Mouse (Mus musculus) CD8-positive naive resting alpha-beta T cell, adult 2 months (primary cell): Measurements from ENCODE around the gene P3h4.

Experiments used
- DNase-seq, 2 experiments: peaks; one replicate each; pipeline ENCODE4 v3.0.0; 2022; ENCODE audit warnings: low read depth in 2 of 2, low spot score in 2 of 2

P3h4 gene

GRCm38 (mm10) chr11:100392958-100393357, 21.7 kb downstream of the P3h4 start:
- DNase-seq: no peak

GRCm38 (mm10) chr11:100391884-100392345, 22.7 kb downstream of the P3h4 start:
- DNase-seq: no peak

- DNase-seq: no peak
Measured at GRCm38 (mm10) chr11:100391081-100391883, 23.4 kb downstream of the P3h4 start.

GRCm38 (mm10) chr11:100389931-100390445, 24.6 kb downstream of the P3h4 start:
- DNase-seq: no peak

GRCm38 (mm10) chr11:100388588-100388987, 26.0 kb downstream of the P3h4 start:
- DNase-seq: no peak

- DNase-seq: no peak
Measured at GRCm38 (mm10) chr11:100387589-100388375, 26.9 kb downstream of the P3h4 start.

GRCm38 (mm10) chr11:100387111-100387510, 27.5 kb downstream of the P3h4 start:
- DNase-seq: no peak

GRCm38 (mm10) chr11:100386586-100386985, 28.1 kb downstream of the P3h4 start:
- DNase-seq: no peak

GRCm38 (mm10) chr11:100385016-100385415, 29.6 kb downstream of the P3h4 start:
- no peak for DNase-seq

GRCm38 (mm10) chr11:100382682-100383081, 32.0 kb downstream of the P3h4 start:
- DNase-seq: no peak

GRCm38 (mm10) chr11:100379311-100379710, 35.3 kb downstream of the P3h4 start:
- no peak for DNase-seq

GRCm38 (mm10) chr11:100378446-100378845, 36.2 kb downstream of the P3h4 start:
- DNase-seq: no peak

- DNase-seq: no peak
Measured at GRCm38 (mm10) chr11:100377989-100378388, 36.6 kb downstream of the P3h4 start.

- no peak for DNase-seq
Measured at GRCm38 (mm10) chr11:100376746-100377389, 37.8 kb downstream of the P3h4 start.

GRCm38 (mm10) chr11:100376005-100376404, 38.6 kb downstream of the P3h4 start:
- DNase-seq: no peak

- DNase-seq: no peak
Measured at GRCm38 (mm10) chr11:100375127-100375526, 39.5 kb downstream of the P3h4 start.

GRCm38 (mm10) chr11:100371981-100372558, 42.6 kb downstream of the P3h4 start:
- no peak for DNase-seq

GRCm38 (mm10) chr11:100369822-100370221, 44.8 kb downstream of the P3h4 start:
- no peak for DNase-seq

- no peak for DNase-seq
Measured at GRCm38 (mm10) chr11:100369145-100369544, 45.5 kb downstream of the P3h4 start.

- DNase-seq: peak; percentile 35 to 55
Measured at GRCm38 (mm10) chr11:100362979-100363562, 51.6 kb downstream of the P3h4 start.
